Mouse (Mus musculus) fibroblast of lung, adult 2 months (primary cell): ENCODE data around the gene Prrc2b.

Experiments
- DNase-seq: peaks from one replicate; pipeline ENCODE4 v3.0.0-alpha.2; 2011; ENCODE audit warnings: low read depth

Prrc2b gene

DNA sequence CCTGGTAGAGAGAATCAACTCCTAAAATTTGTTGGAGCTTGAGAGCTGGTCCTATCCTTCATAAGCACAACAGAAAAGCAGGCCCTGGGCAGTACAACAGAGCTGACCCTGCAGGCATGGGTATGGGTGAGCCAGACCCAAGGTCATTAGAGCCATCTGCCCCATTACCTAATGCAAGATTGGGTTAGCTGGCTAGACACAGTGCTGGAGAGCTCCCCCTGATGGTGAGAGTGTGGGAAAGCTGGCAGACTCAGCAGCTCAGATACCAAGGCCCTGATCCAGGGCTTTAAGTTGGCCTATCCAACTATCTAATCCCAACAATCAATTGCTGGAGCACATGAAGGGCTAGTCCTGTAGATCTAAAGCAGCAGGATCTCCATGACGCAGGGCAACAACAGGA is 131.8 kb downstream of the Prrc2b start:
- DNase-seq, result peak; percentile 13

DNA sequence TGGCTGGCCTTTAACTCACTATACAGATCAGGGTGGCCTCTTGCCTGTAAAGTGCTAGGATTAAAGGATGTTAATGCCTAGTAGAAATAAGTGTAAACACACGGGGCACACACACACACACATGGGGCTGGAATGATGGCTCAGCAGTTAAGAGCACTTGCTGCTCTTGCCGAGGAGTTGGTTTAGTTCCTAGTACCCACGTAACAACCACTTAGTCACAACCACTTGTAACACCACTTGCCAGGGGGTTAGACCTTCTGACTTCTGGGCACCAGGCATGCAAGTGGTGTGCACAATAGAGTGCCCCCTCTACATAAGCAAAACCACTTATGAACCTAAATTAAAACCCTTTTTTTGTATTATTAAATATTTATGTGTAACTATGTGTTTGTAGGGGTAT is 133.1 kb downstream of the Prrc2b start:
- no peak for DNase-seq
